Mouse (Mus musculus) cerebellum, adult 2 months (tissue): ENCODE data around the gene 2210010C04Rik.

Experiments used
- CTCF ChIP-seq: fragments of 200-500 bp; IDR thresholded peaks from 2 replicates; pipeline ENCODE4 v1.5.1; 2011; ENCODE audit warnings: low read depth, mild to moderate bottlenecking, control low read depth, low read length, moderate library complexity, borderline replicate concordance; ENCODE audit not compliant: insufficient read depth
- POLR2A ChIP-seq: fragments of 200-500 bp; IDR thresholded peaks from 2 replicates; pipeline ENCODE4 v1.6.1; 2011; ENCODE audit warnings: low read length, control low read depth, borderline replicate concordance; ENCODE audit not compliant: insufficient read depth

- TF ChIP-seq CTCF (no peak), POLR2A (no peak)
Observed at GRCm38 (mm10) chr6:41018629-41019028, 16.7 kb downstream of the 2210010C04Rik start.
